Mouse (Mus musculus) ZHBTc4 (cell line): ENCODE measurements around the gene Vmn1r173.
"Not testable (repeated sequence)": the region's sequence is repeated elsewhere in the genome, so short reads cannot be mapped to it uniquely, and the experiment has no call there.

Experiments used
- DNase-seq: peaks from one replicate; pipeline ENCODE4 v3.0.0-alpha.2; 2011; ENCODE audit warnings: low read depth, low spot score

Vmn1r173 gene

DNA sequence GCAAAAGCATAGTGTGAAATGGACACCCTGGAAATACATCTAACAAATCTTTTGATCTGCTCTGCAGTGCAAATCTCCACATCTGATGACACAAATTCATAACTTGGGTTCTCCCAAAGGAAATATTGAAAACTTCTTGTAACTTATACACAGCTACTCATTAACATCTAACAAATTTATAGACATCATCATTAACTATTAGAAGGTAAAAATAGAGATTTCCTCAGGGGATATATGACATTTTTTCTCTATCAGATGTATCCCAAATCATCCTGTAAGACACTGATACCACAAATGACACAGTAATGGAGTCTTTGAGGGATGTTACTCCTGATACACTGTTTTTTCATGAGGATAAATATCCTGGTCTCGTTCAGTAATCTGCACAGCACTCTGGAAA lies at the start of gene Vmn1r173:
Vmn1r173 (plus strand) TSS at position 301 of the 400 bp plus-strand sequence.
- not testable (repeated sequence) for DNase-seq

GRCm38 (mm10) chr7:23658016-23658415 lies 42.5 kb upstream of the Vmn1r173 start, which contains the start of gene Vmn1r172:
Vmn1r172 (plus strand) TSS chr7:23658316.
- no peak for DNase-seq

DNA sequence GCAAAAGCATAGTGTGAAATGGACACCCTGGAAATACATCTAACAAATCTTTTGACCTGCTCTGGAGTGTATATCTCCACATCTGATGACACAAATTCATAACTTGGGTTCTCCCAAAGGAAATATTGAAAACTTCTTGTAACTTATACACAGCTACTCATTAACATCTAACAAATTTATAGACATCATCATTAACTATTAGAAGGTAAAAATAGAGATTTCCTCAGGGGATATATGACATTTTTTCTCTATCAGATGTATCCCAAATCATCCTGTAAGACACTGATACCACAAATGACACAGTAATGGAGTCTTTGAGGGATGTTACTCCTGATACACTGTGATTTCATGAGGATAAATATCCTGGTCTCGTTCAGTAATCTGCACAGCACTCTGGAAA lies 51.5 kb downstream of the Vmn1r173 start, which contains the start of gene Vmn1r174:
Vmn1r174 (plus strand) TSS at position 301 of the 400 bp plus-strand sequence.
- DNase-seq: not testable (repeated sequence)
